Mouse (Mus musculus) spleen, postnatal 10 days (tissue): Measurements from ENCODE around the gene Mrpl27.
"Not testable (repeated sequence)": the region's sequence is repeated elsewhere in the genome, so short reads cannot be mapped to it uniquely, and the experiment has no call there.

Source experiments
- DNase-seq, 2 experiments: peaks; one replicate each; pipeline ENCODE4 v3.0.0; 2021 to 2022; ENCODE audit warnings: low spot score in 2 of 2

Mrpl27 gene

GRCm38 (mm10) chr11:94653663-94654436 is at the start of gene Mrpl27, which contains the start of gene Eme1:
TSS of gene Mrpl27 (plus strand) at chr11:94653767.
TSS of gene Eme1 (minus strand) at chr11:94653964.
- peak; percentile 92 to 94 for DNase-seq

- DNase-seq, result no peak
Measured at GRCm38 (mm10) chr11:94610744-94611740, 42.5 kb upstream of the Mrpl27 start.

DNA sequence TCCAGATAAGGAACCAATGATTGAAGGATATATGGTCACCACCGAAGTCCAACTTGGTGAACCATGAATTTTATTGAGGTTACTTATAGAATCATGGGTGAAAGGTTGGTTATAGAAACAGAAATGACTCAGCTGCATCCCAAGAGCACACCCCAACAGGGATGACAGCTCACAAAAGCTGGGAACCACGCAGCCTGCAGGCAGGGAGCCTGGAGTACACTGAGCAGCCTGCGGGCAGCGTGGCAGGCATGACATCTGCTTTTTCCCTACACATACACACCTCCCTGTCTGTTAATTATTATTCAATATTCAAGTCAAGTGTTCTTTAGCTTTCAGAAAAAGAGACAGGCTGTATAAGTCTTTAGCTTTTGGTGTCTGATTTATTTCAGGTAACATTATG is 39.0 kb upstream of the Mrpl27 start:
- no peak for DNase-seq

DNA sequence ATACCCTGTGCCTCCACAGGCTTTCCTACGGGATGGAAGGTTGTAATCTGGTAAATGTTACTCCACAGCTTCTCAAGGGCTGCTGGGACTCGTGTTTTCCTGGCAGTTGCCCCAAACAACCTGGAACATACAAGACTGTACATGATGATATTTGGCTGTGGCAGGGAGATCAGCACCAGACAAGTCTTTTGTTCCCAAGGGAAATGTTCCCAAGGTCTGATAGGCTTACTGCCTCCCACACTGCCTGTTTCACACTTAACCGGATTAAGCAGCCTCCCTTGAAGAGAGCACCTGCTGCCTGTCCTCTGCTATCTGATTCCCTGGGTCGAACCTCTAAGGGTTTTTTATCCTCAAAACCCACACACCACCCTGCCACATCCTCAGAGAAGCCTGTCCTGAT is 38.1 kb upstream of the Mrpl27 start:
- DNase-seq, result no peak

DNA sequence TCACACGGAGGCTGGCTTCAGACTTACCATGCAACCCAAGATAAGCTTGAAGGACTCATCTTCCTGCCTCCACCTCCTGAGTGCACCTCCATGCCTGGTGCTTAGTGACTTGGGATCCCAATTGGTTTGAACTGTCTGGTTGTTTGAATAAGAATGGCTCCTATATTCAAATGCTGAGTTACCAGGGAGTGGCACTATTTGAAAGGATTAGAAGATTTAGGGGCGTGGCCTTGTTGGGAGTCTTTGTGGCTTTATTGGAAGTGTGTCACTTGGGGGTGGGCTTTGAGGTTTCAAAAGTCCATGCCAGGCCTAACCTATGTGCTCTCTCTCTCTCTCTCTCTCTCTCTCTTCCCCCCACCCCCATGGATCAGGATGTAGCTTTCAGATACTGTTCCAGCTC is 35.9 kb upstream of the Mrpl27 start:
- DNase-seq, result no peak

DNA sequence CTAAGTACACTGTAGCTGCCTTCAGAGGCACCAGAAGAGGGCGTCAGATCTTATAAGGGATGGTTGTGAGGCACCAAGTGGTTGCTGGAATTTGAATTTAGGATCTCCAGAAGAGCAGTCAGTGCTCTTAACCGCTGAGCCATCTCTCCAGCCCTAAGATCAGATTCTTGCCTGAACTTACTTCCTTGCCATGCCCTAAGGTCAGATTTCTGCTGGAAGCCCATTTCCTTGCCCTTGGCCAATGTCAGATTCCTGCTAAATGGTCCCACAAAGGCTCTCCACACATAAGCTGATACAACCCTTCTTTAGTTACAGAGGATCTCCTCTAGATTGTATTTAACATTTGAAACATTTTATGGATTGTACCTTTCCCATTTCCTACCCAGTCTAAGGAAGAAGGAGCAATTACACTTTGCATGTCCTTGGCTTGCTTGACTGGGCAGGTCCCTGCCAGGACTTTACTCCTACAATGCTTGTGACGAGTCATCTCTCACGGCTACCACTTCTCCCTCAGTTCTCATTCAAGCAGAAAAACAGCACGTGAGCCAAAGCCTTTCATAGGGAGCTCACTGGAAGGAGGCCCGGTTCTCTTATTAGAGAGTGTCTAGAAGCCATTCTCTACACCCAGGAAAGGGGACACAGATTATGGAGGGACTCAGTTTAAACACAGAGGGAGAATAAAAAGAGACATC is 32.7 kb upstream of the Mrpl27 start:
- DNase-seq, result no peak

DNA sequence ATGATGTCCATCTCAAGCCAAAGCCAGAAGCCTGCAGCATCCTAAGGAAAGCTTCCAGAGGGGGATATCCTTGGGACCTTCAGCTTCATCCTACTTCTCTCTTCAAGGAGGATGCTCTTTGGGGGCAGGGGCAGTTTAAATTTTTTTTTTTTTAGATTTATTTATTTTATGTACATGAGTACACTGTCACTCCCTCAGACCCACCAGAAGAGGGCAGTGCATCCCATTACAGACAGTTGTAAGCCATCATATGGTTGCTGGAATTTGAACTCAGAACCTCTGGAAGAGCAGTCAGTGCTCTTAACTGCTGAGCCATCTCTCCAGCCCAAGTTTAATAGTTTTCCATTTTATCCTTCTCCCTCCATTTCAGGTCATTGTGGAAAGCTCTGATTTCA is 32.1 kb upstream of the Mrpl27 start:
- no peak for DNase-seq

DNA sequence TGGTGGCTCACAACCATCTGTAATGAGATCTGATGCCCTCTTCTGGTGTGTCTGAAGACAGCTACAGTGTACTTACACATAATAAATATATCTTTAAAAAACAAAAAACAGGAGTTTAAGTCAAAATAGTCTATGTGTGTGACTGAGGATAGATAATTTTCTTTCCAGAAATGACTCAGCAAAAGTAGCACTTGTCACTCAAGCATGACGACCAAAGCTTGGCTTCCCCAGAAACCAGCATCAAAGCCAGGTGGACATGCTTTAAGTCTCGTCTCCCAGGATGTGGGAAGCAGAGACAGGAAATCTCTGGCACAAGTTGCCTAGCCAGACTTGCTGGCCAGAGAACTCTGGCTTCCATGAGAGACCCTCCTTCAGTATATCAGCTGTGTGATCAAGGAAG is 31.4 kb upstream of the Mrpl27 start:
- DNase-seq, result no peak

GRCm38 (mm10) chr11:94629199-94629883 is 24.2 kb upstream of the Mrpl27 start, which contains the start of gene Lrrc59:
TSS of gene Lrrc59 (plus strand) at chr11:94629767.
- peak; percentile 94 to 95 for DNase-seq

DNA sequence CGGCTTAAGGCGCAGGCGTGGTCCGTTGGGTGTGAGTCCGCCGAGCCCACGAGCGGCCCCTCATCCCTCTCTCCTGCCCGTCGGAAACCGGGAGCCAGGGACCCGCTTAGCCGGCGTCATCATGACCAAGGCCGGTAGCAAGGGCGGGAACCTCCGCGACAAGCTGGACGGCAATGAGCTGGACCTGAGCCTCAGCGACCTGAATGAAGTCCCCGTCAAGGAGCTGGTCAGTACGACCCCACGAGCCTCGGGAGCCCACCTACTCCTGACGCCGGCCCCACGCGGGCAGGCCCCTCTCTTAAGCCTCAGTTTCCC is 23.7 kb upstream of the Mrpl27 start:
- no peak for DNase-seq

DNA sequence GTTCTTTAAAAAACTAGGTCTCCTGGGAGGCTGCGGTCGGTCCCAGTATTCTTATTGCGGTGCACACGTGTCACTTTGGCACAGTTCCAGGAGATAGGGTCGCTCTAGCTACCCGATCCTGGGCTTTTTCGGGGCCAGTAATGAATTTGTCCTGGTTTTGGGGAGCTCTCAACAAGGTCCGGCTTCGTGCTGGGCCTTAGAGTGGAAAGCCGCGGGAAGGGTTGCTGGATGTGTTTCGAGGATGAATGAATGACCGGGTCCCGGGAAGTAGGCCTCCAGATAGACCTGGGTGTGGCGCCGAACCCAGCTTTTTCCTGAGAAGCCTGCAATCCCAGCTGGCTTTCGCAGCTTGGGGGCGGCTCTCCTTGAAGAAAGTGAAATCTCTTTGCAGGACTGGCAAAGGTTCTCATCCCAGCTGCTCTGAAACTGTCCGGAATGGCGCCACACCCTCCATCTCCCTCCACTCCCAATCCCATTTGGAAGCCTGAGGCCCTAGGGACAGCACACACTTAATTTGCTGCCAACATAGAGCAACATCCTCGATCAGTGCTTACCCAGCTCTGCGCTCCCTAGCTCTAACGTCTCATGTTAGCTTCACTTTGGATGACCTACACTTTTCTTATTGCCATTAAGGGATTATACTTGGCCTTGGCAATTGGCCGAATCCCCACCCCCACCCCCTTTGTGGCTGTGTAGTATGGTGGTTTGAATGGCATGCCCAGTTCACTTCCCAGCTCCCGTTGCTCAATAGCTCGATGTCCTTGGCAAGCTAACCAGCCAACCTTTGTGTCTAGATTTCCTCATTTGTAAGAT is 23.2 kb upstream of the Mrpl27 start:
- DNase-seq, result peak; percentile 50 to 53

DNA sequence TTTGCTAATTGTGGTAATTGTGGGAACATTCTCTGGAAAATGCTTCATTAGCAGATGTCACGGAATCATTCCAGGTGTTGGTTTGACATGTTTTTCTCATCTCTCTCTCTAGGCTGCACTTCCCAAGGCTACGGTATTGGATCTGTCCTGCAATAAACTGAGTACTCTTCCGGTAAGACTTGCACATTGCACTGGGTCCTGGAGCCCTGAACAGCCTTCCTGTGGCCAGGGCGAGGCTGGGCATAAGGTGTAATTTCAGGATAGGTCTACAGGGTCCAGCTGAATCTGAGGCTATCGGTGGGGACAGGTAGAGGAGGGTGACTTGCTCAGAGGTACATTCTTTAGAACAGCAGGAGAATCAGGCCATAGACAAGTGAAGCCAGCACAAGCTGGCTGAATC is 21.6 kb upstream of the Mrpl27 start:
- no peak for DNase-seq

GRCm38 (mm10) chr11:94632988-94633387 is 20.6 kb upstream of the Mrpl27 start:
- no peak for DNase-seq

- no peak for DNase-seq
Measured at GRCm38 (mm10) chr11:94634431-94634830, 19.1 kb upstream of the Mrpl27 start.

- DNase-seq, result no peak
Measured at GRCm38 (mm10) chr11:94644461-94645219, 8.9 kb upstream of the Mrpl27 start.

DNA sequence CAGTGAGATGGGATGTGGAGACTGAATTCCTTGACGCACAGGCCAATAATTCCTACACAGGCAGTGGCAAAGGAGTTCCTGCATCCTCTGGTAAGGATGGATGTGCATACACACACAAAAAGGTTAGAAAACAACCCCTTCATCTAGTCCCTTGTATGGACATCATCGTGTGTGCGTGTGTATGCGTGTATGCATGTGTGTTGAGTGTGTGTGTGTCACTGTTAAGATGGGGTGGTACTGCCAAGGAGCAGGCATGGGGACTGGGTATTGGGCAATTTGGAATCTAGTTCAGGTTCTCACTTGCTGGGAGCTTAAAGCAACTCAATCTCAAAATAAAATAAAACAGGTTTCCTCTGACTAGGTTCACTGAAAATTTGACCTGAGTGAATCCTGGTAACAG is 7.1 kb upstream of the Mrpl27 start:
- no peak for DNase-seq

DNA sequence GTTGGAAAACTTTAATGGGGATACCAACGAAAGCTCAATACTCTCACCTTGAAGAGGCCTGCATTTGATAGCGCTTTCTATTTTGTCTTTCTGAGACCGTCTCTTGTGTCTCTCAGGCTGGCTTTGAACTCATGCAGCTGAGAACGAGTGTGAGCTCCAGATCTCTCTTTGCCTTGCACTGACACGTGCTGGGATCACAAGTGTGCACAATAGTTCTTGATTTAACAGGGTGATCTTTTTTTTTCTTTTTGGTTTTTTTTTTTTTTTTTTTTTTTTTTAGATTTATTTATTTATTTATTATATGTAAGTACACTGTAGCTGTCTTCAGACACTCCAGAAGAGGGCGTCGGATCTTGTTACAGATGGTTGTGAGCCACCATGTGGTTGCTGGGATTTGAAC is 2.3 kb upstream of the Mrpl27 start:
- DNase-seq, result not testable (repeated sequence)

GRCm38 (mm10) chr11:94652973-94653372 is 594 bp upstream of the Mrpl27 start:
- no peak for DNase-seq

DNA sequence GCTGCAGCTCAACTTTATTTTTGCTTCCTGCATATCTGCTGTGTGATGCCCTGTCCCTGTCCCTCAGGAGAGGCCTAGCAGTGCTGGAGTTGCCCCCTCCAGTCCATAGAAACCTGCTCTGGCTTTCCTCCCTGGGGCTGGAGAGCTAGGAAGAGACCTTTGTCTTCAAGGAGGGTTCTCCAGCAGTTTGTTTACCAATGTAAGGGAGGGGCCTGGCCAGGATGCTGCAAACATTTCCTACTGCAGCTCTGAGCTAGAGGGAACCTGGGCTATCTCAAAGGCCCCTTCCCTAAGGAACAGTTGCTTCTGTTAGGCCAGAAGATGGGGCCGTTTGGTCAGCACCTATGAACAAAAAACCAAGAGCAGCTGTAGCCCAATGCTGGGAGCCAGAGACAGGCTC is 7.8 kb downstream of the Mrpl27 start:
- DNase-seq, result no peak

DNA sequence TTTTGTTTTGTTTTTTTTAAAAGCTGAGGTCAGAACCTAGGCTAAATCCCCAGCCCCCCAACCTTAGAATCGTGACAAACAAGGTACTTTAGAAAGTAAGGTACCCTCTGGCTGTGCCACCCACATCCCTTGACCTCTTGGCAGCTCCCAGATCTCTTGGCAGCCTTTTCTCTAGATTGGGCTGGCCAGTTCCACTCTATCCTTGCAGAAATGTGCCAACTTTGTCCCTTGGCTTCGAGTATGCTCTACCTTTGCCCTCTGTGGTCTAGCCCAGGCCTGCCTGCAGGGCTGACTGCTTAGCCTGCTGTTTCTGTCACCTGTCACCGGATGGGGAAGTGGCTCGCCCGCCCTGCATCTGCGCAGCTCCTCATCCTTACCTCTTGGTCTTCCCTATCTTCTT is 11.7 kb downstream of the Mrpl27 start:
- DNase-seq, result no peak
